Mouse (Mus musculus) intestine, embryonic 16.5 days (tissue): Measurements from ENCODE around the gene Rybp. TPM values are rescaled to one million over a fixed set of nuclear protein-coding genes. Genes with fewer than 3 reads are reported as not detected.

Experiments
- ATAC-seq: fragments of 200-750 bp; cut with Nextera tagmentation; 2 replicates; pipeline ENCODE4 v1.8.0; 2017; ENCODE audit warnings: moderate TSS enrichment, moderate library complexity
- H3K27ac ChIP-seq: fragments of 300-500 bp; sonication (generic); 2 replicates; pipeline ENCODE4 v1.5.1; 2014; ENCODE audit warnings: mild to moderate bottlenecking, low read length
- H3K27me3 ChIP-seq: fragments of 300-500 bp; sonication (generic); replicated peaks from 2 replicates; pipeline ENCODE4 v1.6.1; 2014; ENCODE audit warnings: low read length, control low read depth, mixed read lengths; ENCODE audit not compliant: control insufficient read depth, insufficient read depth
- H3K36me3 ChIP-seq: fragments of 300-500 bp; sonication (generic); 2 replicates; pipeline ENCODE4 v1.6.1; 2014; ENCODE audit warnings: low read length, control low read depth; ENCODE audit not compliant: control insufficient read depth, insufficient read depth
- H3K4me1 ChIP-seq: fragments of 300-500 bp; sonication (generic); 2 replicates; pipeline ENCODE4 v1.6.1; 2014; ENCODE audit warnings: low read length, control low read depth, mixed read lengths; ENCODE audit not compliant: control insufficient read depth, insufficient read depth
- H3K4me2 ChIP-seq: fragments of 300-500 bp; sonication (generic); 2 replicates; pipeline ENCODE4 v1.6.1; 2014; ENCODE audit warnings: low read depth, low read length, control low read depth
- H3K4me3 ChIP-seq: fragments of 300-500 bp; sonication (generic); 2 replicates; pipeline ENCODE4 v1.5.1; 2014; ENCODE audit warnings: mild to moderate bottlenecking, low read length
- H3K9ac ChIP-seq: fragments of 300-500 bp; sonication (generic); 2 replicates; pipeline ENCODE4 v1.6.1; 2014; ENCODE audit warnings: low read depth, low read length
- H3K9me3 ChIP-seq: fragments of 300-500 bp; sonication (generic); 2 replicates; pipeline ENCODE4 v1.6.1; 2016; ENCODE audit warnings: low read length, control low read depth; ENCODE audit not compliant: control insufficient read depth
- WGBS: fragments of 180-500 bp; shearing (Covaris S2); extraction: QIAGEN DNeasy Blood & Tissue Kit; methylation state at CpG from one replicate; pipeline ENCODE4 v1.1.7; 2014; 5-methylcytosine and 5-hydroxymethylcytosine counted together
- polyA plus RNA-seq: library from polyadenylated mRNA; unstranded; fragments of >200 nt; fragmentation: Nextera tagmentation; extraction: Ambion mirVana; gene quantifications from 2 replicates; pipeline ENCODE4 v1.2.1, GENCODE M21; 2015

The Rybp gene
- polyA plus RNA-seq, 1 experiment from 2014 or later = 6.0 TPM

DNA sequence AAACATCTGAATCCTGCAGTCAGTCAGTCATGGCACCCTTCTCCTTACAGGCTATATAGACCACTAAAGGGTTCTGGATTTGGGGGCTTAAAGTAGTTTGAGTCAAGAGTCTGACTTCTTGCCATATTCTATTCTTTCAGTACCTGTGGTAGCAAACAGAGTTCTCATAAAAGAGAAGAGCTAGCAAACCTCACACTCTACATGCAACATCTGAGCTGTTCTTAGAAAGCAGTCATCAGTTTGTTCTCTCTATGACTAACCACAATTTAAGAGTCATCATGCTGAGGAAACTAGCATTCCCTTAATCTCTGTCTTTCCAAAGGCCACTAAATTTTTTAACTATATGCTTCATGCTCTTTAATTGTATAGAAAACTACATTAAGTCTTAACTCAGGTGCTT is 11.6 kb downstream of the Rybp start:
- no peak for ATAC-seq

DNA sequence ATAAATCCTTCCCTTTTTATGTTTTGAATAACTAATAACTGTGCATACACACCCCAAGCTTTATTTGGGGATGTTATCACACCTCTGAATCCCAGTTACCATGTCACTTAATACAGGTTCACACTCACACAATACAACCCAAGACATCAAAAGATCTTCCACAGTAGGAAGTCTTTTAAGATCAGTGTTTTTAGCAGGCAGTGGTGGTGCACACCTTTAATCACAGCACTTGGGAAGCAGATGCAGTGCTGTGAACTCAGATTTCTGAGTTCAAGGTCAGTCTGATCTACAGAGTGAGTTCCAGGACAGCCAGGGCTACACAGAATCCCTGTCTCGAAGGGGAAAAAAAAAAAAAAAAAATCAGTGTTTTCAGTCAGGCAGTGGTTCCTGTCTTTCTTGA is 13.7 kb downstream of the Rybp start:
- H3K4me3 ChIP-seq = no peak overlapping the region
- H3K27ac ChIP-seq = no peak overlapping the region
- H3K9ac ChIP-seq = no peak overlapping the region
- H3K4me1 ChIP-seq = peaks cover 10% of the 10 kb centered on the region; the same call in 1 of the 2 replicates
- WGBS = 35% methylated on average over 1 of the region's 1 CpGs
- no peaks in the 10 kb centered on the region for H3K27me3 ChIP-seq
- ATAC-seq = no peak
- no peaks in the 10 kb centered on the region for H3K36me3 ChIP-seq
- no peak overlapping the region for H3K4me2 ChIP-seq
- H3K9me3 ChIP-seq = no peaks in the 10 kb centered on the region

More for the DNA sequence above, 11.6 kb downstream of the Rybp start:
- Histone ChIP-seq H3K27ac (no peak overlapping the region), H3K9me3 (no peaks in the 10 kb centered on the region), H3K4me3 (no peak overlapping the region), H3K36me3 (no peaks in the 10 kb centered on the region), H3K27me3 (no peaks in the 10 kb centered on the region), H3K4me1 (peaks cover 17% of the 10 kb centered on the region), H3K4me2 (no peak overlapping the region), H3K9ac (no peak overlapping the region)

DNA sequence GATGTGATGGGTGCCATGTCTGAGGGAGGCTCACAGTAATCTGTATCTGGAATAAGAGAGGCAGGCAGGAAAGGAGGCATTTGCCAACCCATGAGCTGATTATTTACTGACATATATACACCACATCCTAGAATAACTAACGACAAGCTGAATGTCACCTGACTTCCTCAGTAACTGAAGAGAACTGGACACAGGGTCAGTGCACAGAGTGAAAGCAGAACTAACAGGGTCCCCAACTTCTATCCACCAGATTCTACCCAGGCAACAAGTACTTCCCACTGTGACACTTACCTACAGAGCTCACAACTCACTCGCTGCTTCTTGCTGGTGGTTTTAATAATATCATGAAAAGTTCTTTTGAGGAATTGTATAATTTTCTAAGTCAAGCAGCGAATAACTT is 15.3 kb downstream of the Rybp start:
- ATAC-seq = no peak
- Histone ChIP-seq H3K4me2 (no peak overlapping the region), H3K36me3 (no peaks in the 10 kb centered on the region), H3K9ac (no peak overlapping the region), H3K4me3 (no peak overlapping the region), H3K9me3 (no peaks in the 10 kb centered on the region), H3K27me3 (no peaks in the 10 kb centered on the region), H3K27ac (no peak overlapping the region), H3K4me1 (peaks cover 10% of the 10 kb centered on the region; the same call in 1 of the 2 replicates)
- 77% methylated on average over 3 of the region's 3 CpGs for WGBS

DNA sequence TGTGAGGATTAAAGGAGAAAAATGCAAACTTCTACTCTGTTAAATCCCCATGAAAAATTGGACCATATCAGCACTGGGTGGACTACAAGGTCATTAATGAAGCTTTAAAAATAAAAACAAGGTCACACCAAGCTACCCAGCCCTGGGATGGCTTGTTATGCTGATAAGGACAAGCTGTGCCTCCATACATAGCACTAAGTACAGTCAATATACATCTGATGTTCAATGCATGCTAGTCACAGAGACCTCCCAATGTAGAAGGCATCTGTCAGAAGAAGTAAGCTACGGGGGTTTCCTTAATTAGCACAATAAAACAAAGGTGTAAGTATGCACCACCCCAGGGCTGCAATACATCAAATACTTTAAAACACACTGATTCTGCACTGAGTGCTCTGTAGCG is 16.5 kb downstream of the Rybp start:
- WGBS = 70% methylated on average over 2 of the region's 2 CpGs
- no peak for ATAC-seq
- no peaks in the 10 kb centered on the region for H3K27me3 ChIP-seq
- peaks cover 10% of the 10 kb centered on the region; the same call in 1 of the 2 replicates for H3K4me1 ChIP-seq
- no peak overlapping the region for H3K4me2 ChIP-seq
- H3K4me3 ChIP-seq = no peak overlapping the region
- H3K9me3 ChIP-seq = no peaks in the 10 kb centered on the region
- H3K27ac ChIP-seq = no peak overlapping the region
- H3K9ac ChIP-seq = no peak overlapping the region
- no peaks in the 10 kb centered on the region for H3K36me3 ChIP-seq

DNA sequence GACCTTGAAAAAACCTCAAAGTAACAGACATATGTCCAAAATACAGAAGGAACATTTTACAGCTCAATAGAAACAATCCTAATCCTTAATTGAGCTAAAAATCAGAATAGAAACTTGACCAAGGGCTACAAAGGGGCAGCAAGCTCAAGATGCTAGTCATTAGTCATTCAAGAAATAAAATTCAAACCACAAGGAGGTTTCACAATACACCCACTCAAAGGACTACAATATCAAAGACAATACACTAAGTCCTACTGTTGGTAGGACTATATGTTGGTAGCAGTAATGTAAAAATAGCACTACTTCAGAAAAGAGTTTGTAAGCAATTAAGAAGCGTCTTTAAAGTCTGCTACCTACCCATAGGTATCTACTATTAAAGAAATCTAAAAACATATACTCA is 27.7 kb downstream of the Rybp start:
- H3K27me3 ChIP-seq = no peaks in the 10 kb centered on the region
- H3K36me3 ChIP-seq = no peaks in the 10 kb centered on the region
- WGBS = 96% methylated on average over 1 of the region's 1 CpGs
- H3K4me3 ChIP-seq = no peak overlapping the region
- no peak overlapping the region for H3K27ac ChIP-seq
- no peak overlapping the region for H3K9ac ChIP-seq
- no peaks in the 10 kb centered on the region for H3K9me3 ChIP-seq
- ATAC-seq = no peak
- no peak overlapping the region for H3K4me2 ChIP-seq
- H3K4me1 ChIP-seq = peaks cover 8% of the 10 kb centered on the region

DNA sequence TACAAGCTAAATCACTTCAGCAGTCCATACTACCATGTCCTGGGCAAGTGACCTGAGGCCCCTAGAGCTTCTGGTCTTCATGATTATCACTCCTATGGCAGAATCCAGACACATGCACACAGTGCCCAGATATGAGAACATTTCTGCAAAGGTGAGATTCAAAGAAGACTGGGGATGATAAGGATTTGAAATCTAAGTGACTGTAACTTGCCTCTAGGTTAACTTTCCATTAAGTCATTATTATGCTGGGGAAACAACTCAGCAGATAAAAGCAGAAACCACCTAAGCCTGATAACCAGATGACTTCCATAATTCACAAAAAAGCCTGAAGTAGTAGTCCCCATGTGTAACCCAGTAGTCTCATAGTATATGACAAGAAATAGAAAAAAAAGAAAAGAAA is 29.0 kb downstream of the Rybp start:
- no peak overlapping the region for H3K9ac ChIP-seq
- H3K4me2 ChIP-seq = no peak overlapping the region
- H3K4me3 ChIP-seq = no peak overlapping the region
- H3K36me3 ChIP-seq = no peaks in the 10 kb centered on the region
- ATAC-seq = no peak
- no peaks in the 10 kb centered on the region for H3K9me3 ChIP-seq
- H3K4me1 ChIP-seq = peaks cover 4% of the 10 kb centered on the region
- no peaks in the 10 kb centered on the region for H3K27me3 ChIP-seq
- no peak overlapping the region for H3K27ac ChIP-seq

DNA sequence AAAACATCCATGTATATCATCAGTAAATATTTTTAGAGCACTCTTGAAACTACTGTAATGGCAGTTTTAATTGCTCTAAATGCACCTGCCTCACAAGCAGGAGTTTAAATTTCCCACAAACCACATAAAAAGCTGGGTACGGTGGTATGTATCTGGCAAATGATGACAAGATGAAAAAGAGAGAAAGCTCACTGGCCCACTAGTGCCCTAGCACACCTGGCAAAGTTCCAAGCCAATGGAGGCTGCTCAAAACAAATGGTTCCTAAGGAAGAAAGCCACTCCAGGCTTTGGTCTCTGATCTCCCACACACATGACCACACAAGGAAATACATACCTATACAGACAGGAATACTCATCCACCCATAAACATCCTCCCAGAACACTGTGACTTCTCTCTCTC is 31.9 kb downstream of the Rybp start:
- 44% methylated on average over 1 of the region's 1 CpGs for WGBS
- Histone ChIP-seq H3K27me3 (no peaks in the 10 kb centered on the region), H3K4me1 (peaks cover 4% of the 10 kb centered on the region), H3K27ac (no peak overlapping the region), H3K4me2 (no peak overlapping the region), H3K4me3 (no peak overlapping the region), H3K36me3 (no peaks in the 10 kb centered on the region), H3K9me3 (no peaks in the 10 kb centered on the region), H3K9ac (no peak overlapping the region)
- no peak for ATAC-seq

DNA sequence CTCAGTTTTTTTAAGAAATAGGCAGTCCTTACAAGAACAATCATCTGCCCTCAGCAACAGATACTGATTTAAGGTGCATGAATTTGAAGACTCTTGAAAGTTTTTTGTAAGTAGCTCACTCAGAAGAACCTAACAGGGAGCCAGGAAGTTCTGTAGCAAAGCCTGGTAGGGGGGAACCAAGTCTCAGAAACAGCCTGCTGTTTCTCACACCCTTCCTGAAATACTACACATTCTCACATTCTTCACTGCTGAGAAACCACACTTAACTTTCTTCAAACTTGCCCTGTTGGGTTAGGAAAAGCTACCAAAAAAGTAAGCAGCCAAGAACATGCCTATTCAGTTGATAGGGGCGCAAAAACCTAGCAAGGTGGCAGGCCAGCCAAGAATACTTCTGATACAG is 32.6 kb downstream of the Rybp start:
- H3K36me3 ChIP-seq = no peaks in the 10 kb centered on the region
- H3K27ac ChIP-seq = no peak overlapping the region
- H3K4me2 ChIP-seq = no peak overlapping the region
- 92% methylated on average over 1 of the region's 1 CpGs for WGBS
- H3K4me1 ChIP-seq = peaks cover 4% of the 10 kb centered on the region
- no peak for ATAC-seq
- H3K9ac ChIP-seq = no peak overlapping the region
- no peaks in the 10 kb centered on the region for H3K9me3 ChIP-seq
- no peak overlapping the region for H3K4me3 ChIP-seq
- no peaks in the 10 kb centered on the region for H3K27me3 ChIP-seq

DNA sequence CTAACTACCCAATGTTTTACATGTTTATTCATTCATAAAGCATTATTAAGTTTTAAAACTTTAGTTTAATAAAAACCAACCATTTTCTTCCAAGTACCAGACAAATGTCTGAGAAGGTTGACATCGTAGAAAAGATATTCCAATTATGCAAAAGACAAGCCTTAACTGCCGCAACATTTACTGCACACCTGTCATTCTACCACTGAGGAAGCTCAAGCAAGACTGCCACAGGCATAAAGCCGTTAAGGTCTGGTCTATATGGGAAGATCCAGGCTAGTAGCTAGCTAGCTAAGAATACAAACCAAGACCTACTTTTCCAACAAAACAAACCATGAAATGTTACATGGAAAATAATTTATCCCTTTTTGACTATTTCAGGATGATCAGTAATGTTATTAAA is 42.8 kb downstream of the Rybp start:
- peaks cover 19% of the 10 kb centered on the region for H3K4me1 ChIP-seq
- no peak for ATAC-seq
- H3K27me3 ChIP-seq = no peaks in the 10 kb centered on the region
- no peak overlapping the region for H3K4me3 ChIP-seq
- H3K4me2 ChIP-seq = no peak overlapping the region
- H3K27ac ChIP-seq = no peak overlapping the region
- WGBS = 65% methylated on average over 3 of the region's 3 CpGs
- no peak overlapping the region for H3K9ac ChIP-seq
- no peaks in the 10 kb centered on the region for H3K9me3 ChIP-seq
- H3K36me3 ChIP-seq = no peaks in the 10 kb centered on the region

DNA sequence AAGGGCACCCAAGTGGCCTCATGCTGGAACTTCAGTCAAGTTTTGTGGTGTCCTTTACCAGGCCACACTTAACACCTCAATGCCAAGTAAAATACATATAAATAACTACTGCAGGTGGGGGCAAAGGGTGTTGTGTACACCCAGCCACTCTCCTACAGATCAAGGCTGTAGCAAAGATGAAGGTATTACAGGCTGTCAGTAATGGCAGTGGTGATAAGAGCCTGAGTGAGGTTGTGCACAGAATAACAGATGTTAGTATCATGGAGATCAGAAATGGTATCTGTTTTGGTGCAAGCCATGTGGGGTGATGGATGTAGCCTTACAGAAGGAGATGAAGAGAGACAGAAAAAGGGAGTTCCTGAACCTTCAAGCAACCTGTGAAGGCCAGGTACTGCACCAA is 52.2 kb downstream of the Rybp start:
- no peak for ATAC-seq
- no peak overlapping the region for H3K9ac ChIP-seq

More for the DNA sequence above, 52.2 kb downstream of the Rybp start:
- H3K4me1 ChIP-seq = peaks cover 20% of the 10 kb centered on the region; the same call in 1 of the 2 replicates
- H3K27ac ChIP-seq = no peak overlapping the region
- H3K4me3 ChIP-seq = no peak overlapping the region
- H3K36me3 ChIP-seq = no peaks in the 10 kb centered on the region
- no peak overlapping the region for H3K4me2 ChIP-seq
- H3K27me3 ChIP-seq = no peaks in the 10 kb centered on the region
- H3K9me3 ChIP-seq = no peaks in the 10 kb centered on the region
